Mouse (Mus musculus) cerebellum, postnatal 10 days (tissue): ENCODE measurements around the gene Pak2.
A peak's percentile ranks its signal among the peaks of the same experiment; 100 is the strongest.
"Not testable (repeated sequence)": the region's sequence is repeated elsewhere in the genome, so short reads cannot be mapped to it uniquely, and the experiment has no call there.

Experiments
- DNase-seq, 2 experiments: peaks; one replicate each; pipeline ENCODE4 v3.0.0; 2021; ENCODE audit warnings: mixed read lengths in 2 of 2

Gene Pak2

DNA sequence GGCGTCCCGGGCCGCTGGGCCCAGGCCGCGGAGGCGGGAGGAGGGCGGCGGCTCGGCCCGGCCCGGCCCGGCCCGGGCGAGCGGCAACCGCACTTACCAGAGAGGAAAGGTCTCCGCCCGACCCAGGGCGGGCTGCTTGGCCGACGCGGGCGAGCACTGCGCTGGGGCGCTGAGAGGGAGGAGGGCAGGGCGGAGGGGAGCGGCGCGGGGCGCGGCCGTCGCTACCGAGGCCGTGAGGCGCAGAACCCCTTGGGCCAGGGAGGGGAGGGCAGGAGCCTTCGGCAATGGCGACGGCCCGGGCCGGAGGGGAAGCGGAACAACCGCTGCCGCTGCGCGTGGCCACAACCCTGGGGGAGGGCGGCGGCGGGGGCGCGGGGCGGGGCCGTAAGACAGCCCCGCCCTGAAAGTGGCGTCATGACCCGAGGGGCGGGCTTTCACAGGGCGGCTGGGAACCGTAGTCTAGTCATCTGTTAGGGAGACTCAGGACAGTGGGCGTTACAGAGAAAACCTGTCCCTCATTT lies at the start of gene Pak2:
Gene Pak2, minus strand, starts transcription at position 352 of the 521 bp plus-strand sequence.
- peak; percentile 93 to 95 for DNase-seq

DNA sequence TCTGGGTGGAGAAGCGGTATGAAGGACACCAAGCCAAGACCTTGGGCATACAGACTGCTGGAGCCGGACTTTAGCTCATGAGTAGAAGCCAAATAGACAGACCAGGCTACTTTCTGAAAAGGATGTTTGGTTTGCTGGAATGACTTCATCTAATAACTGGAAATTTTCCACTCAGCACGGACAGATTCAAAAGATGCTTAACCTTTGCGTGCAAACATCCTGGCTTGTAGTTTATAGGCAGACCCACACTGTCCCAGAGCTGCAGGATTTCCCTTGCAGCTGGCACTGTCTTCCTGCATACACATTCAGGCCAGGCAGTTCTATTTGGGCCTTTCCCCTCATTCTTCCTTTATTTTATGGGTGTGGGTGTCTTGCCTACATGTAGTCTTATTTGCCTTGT lies 47.9 kb upstream of the Pak2 start:
- no peak for DNase-seq

DNA sequence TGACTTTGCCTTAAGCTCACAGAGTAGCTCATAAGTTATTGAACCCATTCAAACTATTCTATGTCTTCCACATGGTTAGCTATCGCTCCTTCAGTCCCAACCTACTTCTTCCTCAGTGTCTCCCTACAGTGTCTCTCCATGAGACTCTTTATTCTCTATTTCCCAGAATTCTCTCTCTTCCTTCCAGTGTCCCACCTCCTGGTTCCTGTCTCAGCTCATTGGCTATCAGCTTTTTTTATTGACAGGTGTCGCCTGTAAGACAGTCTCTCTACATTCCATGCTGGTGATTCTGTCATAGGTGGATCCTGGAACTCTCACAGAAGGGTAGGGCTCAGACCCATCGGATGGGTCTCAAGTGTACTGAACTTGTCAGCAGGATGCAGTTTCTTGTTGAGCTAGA lies 46.2 kb upstream of the Pak2 start:
- DNase-seq = no peak

DNA sequence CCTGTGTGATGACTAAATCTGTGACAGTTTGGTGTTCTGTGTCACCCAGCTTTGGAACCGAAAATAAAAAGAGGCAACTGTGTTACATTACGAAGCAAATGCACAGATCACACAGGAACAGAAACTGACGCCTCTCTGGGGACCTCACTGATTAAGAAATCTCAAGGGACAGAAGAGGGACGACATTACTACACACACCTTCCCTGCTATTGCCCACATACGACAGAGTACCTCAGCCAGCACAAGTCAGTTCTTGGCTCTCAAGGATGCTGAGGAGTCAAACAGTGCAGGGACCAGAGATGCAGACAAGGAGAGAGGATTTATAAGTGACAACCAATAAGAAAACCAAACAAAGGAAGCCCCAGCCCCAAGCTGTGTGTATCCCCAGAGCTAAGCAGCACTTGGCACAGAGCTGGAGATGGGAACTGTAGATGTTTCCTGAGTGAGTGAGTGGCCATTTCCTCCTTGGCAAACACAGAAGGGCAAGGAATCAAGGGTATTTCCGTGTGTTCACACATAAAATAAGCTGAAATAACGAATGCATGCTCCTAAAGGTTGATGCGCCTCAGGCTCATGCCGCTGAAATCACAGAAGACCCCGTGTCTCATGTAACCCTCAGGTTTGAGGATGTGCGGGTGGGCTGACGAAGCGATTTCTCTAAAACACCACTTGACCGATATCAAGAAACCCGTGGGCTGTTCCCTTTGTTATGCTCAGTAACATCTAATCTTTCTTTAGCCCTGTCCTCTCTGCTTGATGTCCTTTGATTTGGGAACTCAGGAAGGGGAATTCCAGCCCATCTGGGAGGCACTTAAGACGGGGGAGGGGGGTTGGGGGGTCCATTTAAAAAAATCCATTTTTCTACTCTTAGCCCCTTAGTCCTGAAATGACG lies 45.5 kb upstream of the Pak2 start:
- no peak for DNase-seq

DNA sequence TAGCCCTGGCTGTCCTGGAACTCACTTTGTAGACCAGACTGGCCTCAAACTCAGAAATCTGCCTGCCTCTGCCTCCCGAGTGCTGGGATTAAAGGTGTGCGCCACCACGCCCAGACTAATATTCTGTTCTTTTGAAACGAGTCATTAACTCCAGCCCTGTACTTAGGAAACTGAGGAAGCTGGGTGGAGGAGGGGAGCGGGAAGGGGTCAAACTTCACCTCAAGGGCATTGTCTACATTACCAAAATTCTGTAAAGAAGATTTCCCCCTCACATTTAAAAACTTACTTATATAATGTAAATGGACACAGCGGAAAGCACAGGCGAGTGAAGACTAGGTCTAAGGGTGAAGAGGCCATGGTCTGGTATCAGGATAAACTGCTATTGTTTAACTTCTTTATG lies 44.9 kb upstream of the Pak2 start:
- no peak for DNase-seq

DNA sequence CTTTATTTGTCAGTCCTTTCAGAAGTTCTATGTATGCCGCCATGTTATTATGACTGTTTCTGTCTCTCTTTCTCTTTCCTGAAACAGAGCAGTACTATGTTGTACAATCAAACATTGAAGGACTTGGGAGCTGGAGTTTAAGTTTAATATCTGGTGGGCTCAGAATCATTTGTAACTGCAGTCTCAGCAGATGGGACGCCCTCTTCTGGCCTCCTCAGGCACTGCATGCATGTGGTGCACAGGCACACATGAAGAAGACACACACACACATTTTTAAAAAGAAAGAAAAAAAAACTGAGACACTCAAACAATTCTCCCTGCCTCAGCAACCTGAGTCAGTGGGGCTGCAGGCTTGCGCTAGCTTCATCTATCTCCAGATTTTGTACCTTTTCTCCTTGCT lies 41.3 kb upstream of the Pak2 start:
- no peak for DNase-seq

DNA sequence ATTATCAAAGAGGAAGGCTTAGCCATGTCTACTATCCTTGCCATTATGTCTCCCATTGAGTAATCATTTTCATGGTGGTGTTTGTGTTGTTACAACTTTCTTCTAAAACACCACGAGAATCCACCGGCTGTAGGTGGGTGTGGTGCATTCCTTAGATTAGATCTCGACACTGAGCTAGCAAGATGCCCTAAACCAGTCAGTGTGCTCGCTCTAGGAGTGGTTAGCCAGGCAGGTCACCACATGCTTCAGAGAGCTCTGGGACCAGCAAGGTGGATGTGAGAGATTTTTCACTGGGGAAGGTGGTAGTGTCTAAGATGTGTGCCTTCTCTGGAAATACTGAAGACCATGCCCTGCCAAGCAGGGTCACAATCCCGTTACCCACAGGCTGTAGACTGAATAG lies 37.0 kb upstream of the Pak2 start:
- no peak for DNase-seq

DNA sequence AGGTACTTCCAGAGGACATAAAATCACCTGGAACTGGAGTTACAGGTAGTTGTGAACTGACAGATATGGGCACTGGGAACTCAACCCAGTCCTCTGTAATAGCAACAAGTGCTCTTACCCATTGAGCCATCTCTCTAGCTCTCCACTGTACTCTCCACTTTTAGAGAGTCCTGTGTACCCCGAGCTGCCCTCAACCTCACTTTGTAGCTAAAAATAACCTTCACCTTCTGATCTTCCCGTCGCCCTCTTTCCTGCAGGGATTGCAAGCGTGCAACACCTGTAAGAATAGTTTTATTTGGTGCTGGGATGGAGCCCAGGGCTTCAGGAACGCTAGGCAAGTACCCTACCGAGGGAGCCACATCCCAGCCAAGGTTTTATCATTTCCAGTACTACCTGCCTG lies 36.6 kb upstream of the Pak2 start:
- no peak for DNase-seq

DNA sequence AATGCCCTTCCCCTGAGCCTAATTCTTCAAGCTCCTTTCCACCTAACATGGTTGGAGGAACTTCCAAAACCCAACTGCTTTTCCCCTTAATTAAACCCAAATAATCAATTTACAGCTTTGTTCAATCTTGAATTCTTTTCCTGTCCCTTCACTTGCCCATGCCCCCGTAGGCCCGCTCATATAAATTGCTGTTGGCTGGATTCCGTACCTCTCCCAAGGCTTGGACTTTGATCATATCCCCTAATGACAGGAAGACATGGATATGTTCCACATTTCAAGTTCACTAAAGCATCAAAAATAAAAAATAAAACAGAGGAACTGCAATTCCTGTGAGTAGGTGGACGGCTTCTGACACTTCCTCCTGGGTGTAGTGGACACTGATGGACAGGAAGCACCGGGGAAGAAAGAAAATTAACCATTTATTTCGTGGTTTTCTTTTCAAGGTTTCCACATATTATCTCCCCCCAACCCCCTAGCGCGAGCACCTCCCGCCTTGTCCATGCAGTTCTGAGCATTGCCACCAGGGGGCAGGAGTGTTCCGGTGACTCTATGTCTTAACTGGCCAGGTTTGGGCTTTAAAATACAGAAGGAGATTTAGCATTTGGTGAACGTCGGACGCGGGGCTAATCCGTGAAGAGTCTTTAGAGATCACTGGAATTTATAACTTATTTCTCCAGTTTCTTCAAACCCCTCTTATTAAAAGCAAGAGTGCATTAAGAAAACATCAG lies 36.0 kb upstream of the Pak2 start:
- peak; percentile 90 to 93 for DNase-seq

DNA sequence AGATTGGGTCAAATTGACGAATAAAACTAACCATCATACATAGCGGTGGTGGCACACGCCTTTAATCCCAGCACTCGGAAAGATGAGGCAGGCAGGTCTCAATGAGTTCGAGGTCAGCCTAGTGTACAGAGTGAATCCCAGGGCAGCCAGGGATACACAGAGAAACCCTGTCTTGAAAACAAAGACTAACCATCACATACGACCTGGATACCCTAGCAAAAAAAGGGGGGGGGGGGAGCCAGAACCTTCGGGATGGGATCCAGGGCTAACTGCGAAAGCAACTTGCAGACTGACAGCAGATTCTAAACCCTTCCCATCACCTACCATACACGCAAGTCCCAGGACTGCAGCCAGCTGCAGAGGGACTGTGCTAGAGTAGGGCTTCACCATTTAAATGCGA lies 35.3 kb upstream of the Pak2 start:
- DNase-seq = no peak

DNA sequence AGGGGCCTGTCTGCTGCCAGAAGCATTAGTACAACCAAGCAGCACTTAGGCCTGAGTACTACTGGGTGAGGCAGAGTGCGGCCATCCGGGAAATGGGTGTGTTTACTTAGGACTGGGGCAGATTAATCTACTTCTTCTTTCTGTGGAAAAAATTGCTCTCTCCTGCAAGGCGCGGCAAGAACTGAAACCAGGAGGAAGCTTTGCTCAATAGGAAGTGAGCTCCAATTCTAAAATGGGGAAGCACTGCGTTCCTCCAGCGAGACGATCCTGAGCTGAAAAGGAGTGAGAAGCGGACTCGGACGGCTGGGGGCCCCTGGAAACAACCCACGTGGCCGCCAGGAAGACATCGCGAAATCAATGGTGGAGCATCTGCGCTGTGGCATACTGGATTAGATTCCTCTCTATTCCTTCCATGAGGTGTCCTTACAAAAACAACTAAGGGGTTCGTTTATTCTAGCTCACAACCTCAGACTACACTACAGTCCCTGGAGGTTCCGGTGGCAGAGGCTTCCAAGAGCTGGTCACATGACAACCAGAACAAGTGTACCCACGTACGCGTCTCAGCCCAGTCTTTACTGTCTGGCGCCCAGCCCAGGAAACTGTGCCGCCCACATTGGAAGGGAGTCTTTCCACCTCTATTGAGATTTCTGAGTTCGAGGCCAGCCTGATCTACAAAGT lies 34.5 kb upstream of the Pak2 start:
- DNase-seq = peak; percentile 53 to 58

DNA sequence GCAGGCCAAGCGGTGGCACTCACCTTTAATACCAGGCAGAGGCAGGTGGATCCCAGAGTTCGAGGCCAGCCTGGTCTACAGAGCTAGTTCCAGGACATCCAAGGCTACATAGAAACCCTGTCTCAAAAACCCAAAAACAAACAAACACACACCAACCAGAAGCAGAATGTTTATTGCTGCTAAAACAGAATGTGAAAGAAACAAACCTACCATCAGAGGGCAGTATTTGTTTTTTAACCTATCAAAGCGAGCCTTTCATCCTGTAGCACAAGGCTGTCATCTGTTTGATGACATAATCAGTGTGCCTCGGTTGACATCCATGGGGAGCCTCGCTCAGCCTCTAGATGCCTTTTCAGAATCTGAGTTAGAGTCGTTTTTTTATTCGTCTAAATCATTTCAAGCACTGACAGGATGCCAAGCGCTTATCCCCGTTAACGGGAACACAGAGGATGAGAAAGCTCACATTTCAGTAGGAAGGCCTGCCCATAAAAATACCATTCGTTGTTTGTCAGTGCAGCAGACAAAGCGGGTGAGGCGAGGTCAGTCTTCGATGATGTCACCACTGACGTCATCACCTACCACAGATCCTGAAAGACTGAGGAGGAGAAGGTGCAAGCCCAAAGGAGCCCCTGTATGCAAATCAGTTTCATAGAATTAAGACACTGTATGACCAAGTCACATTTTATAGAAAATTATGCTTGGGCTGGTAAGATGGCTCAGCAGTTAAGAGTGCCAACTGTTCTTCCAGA lies 32.0 kb upstream of the Pak2 start:
- peak; percentile 20 to 53 for DNase-seq

DNA sequence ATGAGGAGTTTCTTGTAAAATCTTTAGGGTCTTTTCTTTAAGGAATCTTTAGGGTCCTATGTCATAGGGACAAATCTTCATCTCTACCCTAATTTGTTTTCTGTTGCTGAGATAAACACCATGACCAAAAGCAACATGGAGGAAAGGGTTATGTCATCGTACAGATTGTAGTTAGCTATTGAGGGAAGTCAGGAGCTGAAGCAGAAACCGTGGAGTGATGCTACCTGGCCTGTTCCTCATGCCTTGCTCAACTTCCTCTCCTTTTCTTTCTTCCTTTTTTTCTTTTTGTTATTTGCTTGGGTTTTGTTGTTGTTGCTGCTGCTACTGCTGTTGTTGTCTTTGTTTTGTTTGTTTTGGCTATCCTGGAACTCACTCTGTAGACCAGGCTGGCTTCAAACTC lies 29.4 kb upstream of the Pak2 start:
- DNase-seq = no peak

DNA sequence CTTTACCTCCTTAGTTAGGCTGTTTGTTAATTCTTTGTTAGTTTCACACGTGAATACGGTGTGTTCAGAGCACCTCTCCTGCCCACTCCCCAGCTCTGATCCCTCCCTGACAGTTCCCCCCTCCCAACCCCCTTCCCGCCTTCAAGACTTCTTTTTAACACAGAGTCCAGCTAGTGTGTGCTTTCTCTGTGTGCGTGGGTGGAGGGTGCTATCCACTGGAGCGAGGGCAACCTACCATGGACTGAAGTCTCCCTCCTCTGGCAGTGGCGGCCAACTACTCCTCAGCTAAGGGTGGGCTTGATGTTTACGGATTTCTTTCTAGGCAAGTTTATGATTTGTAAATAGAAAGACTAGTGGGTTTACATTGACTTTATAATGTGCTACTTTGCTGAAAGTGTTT lies 29.0 kb upstream of the Pak2 start:
- no peak for DNase-seq

DNA sequence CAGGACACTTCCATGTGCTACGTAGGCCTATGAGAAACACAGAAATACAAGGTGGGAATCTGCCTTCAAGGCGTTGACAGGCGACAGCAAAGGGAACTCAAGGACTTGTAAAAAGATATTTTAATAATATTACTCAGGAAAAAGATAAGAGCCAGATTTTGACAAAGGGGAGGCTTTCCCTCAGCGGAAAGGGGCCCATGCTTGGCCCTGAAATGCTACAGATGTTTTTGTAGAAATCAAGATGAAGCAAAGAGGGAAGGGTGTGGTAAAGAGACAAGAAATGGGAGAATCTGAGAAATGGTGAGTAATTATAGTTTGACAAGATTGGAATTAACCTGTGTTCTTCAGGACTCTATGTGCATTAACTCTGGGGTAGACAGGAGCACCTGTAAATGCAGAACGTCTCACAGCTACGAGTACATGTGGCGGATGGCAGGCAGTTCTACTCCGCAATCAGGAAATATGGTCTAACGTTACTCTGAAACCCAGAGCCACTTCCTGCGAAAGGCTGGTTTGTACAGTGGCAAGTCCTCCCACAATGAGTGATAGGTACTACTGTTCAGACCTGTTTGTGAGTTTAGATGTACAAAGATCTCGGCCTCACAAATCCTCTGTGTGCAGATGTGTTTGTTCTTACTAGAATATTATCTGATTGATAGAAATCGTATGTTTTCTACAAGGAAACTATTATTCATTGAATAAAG lies 28.4 kb upstream of the Pak2 start:
- no peak for DNase-seq

DNA sequence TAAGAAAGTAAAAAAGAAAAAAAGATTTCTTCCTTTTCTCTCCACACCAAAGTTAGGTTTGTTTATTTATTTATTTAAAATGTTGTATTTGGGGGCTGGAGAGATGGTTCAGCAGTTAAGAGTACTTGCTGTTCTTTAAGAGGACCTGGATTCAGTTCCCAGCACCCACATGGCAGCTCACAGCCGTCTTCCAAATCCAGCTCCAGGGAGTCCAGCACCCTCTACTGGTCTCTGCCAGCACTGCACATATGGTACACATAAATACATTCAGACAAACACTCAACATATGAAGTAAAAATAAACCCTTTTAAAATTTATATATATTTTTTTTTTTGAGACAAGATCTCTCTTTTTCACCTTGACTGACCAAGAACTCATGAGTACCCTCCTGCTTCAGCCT lies 26.6 kb upstream of the Pak2 start:
- no peak for DNase-seq

DNA sequence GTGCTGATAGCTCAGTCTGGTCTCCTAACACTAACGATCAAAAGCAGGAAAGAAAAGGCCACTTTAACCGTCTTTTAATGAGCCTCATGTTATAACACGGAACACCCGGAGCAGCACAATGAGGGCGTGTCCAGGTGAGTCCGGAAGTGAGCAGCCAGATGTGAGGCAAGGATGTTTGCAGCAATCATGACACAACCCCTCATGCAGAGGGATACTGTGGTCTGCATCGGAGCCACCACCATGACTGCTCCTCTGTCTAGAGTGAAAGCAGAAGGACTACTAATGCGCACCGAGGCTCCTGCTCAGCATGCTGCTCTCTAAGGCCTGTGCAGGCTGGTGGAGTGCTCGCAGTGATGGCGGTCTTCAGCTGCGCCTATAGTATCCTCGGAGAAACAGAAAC lies 23.2 kb upstream of the Pak2 start:
- no peak for DNase-seq

DNA sequence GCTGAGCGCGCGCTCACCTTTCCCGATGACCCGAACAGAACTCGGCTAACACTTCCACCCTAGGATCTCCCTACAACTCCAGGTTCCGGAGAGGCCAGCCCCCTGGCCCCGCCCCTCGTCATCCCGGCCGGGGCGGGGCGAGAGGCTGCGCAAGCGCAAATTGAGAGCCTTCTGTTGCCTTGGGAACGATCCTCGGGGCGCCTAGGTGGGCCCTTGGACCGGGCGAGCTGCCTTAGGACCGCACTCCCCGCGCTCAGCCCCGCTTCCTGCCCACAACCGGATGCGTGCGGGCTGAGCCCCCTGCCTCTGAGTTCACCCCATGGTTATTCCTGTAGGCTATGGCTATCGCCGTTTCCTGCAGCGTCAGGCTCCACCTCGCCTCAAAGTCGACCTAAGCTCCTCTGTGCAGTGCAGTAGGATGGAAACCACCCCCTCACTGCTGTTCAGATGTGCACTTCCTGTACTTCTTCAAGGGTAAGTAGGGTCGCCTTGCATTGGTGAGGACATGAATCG lies 20.6 kb upstream of the Pak2 start, which contains the start of the genes Pigx and Cep19:
Gene Pigx, minus strand, starts transcription at position 103 of the 513 bp plus-strand sequence.
Gene Cep19, plus strand, starts transcription at position 163 of the 513 bp plus-strand sequence.
- peak; percentile 94 to 96 for DNase-seq

DNA sequence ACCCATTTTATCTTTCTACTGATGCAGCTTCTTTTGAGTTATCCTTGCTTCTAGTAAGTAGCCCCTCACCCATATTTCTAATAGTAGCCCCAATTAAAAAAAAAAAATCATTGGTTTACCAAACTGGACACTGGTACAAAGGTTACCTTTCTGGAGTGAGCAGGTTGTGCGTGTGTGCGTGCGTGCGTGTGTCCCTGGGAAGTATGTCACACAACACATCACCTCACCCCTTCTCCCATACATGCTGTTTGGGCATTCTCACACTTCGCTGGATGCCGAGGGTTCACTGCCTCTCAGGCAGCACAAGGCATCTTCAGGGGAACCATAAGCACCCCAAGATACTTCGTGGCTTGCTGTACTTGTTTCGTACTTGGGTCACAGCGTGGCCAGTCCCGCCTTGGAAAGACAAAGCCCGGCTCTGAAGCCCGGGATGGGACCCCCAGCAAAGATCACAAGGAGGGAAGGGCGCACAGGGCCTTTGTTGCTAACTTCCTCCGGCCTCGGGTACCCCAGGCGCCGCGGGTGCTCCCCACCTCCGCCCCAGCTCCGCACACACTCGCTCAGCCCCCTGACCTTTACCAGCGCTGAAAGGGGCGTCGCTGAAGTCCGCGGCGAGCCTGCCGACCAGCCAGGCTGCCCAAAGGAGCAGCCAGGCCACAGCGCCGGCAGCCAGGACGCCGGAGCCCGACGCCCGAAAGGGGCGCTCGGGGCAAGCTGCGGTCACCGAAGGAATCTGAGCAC lies 19.9 kb upstream of the Pak2 start:
- DNase-seq = no peak

DNA sequence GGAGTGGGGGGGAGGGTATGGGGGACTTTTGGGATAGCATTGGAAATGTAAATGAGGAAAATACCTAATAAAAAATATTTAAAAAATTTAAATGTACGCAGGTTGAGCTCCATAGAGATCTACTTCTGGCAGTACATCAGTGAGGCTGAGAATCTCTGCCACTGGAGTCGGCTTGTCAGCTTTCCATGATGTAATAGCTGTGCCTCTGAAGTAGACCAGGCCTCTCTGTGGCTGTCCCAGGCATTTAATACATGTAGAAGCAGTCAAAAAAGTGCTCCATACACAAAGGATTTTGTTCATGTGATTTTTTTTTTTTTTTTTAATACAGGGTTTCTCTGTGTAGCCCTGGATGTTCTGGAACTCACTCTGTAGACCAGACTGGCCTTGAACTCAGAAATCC lies 18.6 kb upstream of the Pak2 start:
- not testable (repeated sequence) for DNase-seq

DNA sequence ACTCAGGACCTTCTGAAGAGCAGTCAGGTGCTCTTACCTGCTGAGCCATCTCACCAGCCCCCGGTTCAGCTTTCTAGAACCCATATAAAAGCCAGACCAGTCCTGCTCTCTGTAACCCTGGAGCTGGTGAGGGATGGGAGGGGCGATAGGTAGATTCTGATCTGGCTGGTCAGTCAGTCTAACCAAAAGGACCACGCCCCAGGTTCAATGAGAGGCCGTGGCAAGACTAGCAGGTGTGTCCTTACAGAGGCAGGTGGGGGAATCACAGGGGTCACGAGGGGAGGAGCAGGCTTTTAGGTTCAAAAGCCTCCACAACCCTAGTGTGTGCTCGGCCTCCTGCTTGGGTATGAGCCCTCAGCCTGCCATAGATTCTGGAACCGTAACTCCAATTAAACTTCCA lies 12.3 kb upstream of the Pak2 start:
- no peak for DNase-seq
